19 mouse cellular contexts compared by ENCODE assay signal in genomic region chr8:12906597-12906996, GRCm38 (mm10). TPM values are rescaled to one million over a fixed set of nuclear protein-coding genes. Genes with fewer than 3 reads are reported as not detected.
A peak's percentile ranks its signal among the peaks of the same experiment; 100 is the strongest.
DNase-seq lines count a peak whose midpoint lies in the region; ATAC-seq and TF ChIP-seq lines count a peak whose summit lies in the region.
"Had no signal": no experiment of that assay in that cellular context is flagged by ENCODE, and none has a peak within 500 bp of the region (broad histone marks: within the 10 kb centered on the region; RNA-seq: fewer than 3 reads in every experiment).

No protein-coding gene starts in this region.

- H3K9me3 ChIP-seq in heart, embryonic 11.5 days (replicated peaks; ENCODE audit: control insufficient read depth, low read length) = no peaks in the 10 kb centered on the region
- no peaks in the 10 kb centered on the region for H3K9me3 ChIP-seq in kidney, embryonic 15.5 days (replicated peaks)
- H3K9me3 ChIP-seq in CH12.LX (replicated peaks; ENCODE audit: low read length) = no peaks in the 10 kb centered on the region
- H3K9me3 ChIP-seq: embryonic facial prominence, embryonic 12.5 days; midbrain, embryonic 10.5 days had no signal

- in situ Hi-C loops in CH12.LX (cut with MboI; ENCODE audit: low pct_ligation_motif_present, low pct_unique_long_range_greater_than_20kb, low sequenced_read_pairs) = no loop called here

- no peak for TF ChIP-seq POLR2A in heart, adult 2 months (IDR thresholded peaks at IDR 0.05; ENCODE audit: insufficient read depth, low read depth, low read length)
- TF ChIP-seq POLR2A in kidney, adult 2 months (IDR thresholded peaks at IDR 0.05; ENCODE audit: low read depth, low read length) = no peak
- TF ChIP-seq POLR2A in CH12.LX (IDR thresholded peaks at IDR 0.05; ENCODE audit: low read depth, low read length) = no peak
- no peak for TF ChIP-seq POLR2A in small intestine, adult 2 months (IDR thresholded peaks at IDR 0.05; ENCODE audit: low read depth, low read length)

- ATAC-seq in heart, embryonic 11.5 days (replicated peaks; ENCODE audit: insufficient number of reproducible peaks, low FRiP score, low TSS enrichment) = no peak
- ATAC-seq in kidney, embryonic 15.5 days (replicated peaks; ENCODE audit: low FRiP score) = no peak
- ATAC-seq: forebrain, postnatal 0 days; hindbrain, embryonic 16.5 days; intestine, embryonic 16.5 days had no signal

- dilution Hi-C loops in CH12.LX (cut with MboI; ENCODE audit: extremely low pct_ligation_motif_present, extremely low pct_unique_long_range_greater_than_20kb, low sequenced_read_pairs) = no loop called here

- no peak overlapping the region for H3K4me3 ChIP-seq in heart, adult 2 months
- H3K4me3 ChIP-seq in heart, embryonic 11.5 days (ENCODE audit: low read depth, low read length) = no peak overlapping the region
- no peak overlapping the region for H3K4me3 ChIP-seq in kidney, adult 2 months (ENCODE audit: insufficient read depth, low read depth, low read length)
- H3K4me3 ChIP-seq in kidney, embryonic 15.5 days (replicated peaks) = no peak overlapping the region
- no peak overlapping the region for H3K4me3 ChIP-seq in CH12.LX (replicated peaks in 1 of 3; ENCODE audit: low read depth in 2 of 3, low read length in 2 of 3, poor library complexity in 1 of 3)
- no peak overlapping the region for H3K4me3 ChIP-seq in small intestine, adult 2 months (ENCODE audit: low read depth, low read length)
- H3K4me3 ChIP-seq: embryonic facial prominence, embryonic 12.5 days; midbrain, embryonic 10.5 days had no signal

- TF ChIP-seq CTCF in heart, adult 2 months (IDR thresholded peaks at IDR 0.05) = no peak
- TF ChIP-seq CTCF in kidney, adult 2 months (conservative IDR thresholded peaks at IDR 0.05; ENCODE audit: insufficient read depth, insufficient read length, low read depth, low read length) = no peak
- TF ChIP-seq CTCF in CH12.LX (conservative IDR thresholded peaks at IDR 0.05 in 1 of 2, IDR thresholded peaks at IDR 0.05 in 1 of 2; ENCODE audit: low read depth in 2 of 2, low read length in 2 of 2) = no peak
- no peak for TF ChIP-seq CTCF in small intestine, adult 2 months (IDR thresholded peaks at IDR 0.05; ENCODE audit: extremely low read depth, insufficient read length, insufficient replicate concordance, low read depth, low read length)

- no peak for TF ChIP-seq EP300 in heart, adult 2 months (IDR thresholded peaks at IDR 0.05; ENCODE audit: insufficient read depth, low read depth, low read length)
- peak; percentile 61 for TF ChIP-seq EP300 in CH12.LX (IDR thresholded peaks at IDR 0.05; ENCODE audit: low read length)

- no peaks in the 10 kb centered on the region for H3K27me3 ChIP-seq in heart, adult 2 months (ENCODE audit: control insufficient read depth, insufficient read depth, low read length)
- H3K27me3 ChIP-seq in heart, embryonic 11.5 days (ENCODE audit: control insufficient read depth, insufficient read depth, low read length) = no peaks in the 10 kb centered on the region
- no peaks in the 10 kb centered on the region for H3K27me3 ChIP-seq in kidney, adult 2 months (replicated peaks; ENCODE audit: control insufficient read depth, insufficient read depth, low read length)
- no peaks in the 10 kb centered on the region for H3K27me3 ChIP-seq in kidney, embryonic 15.5 days
- peaks cover 96% of the 10 kb centered on the region for H3K27me3 ChIP-seq in CH12.LX (replicated peaks)
- no peaks in the 10 kb centered on the region for H3K27me3 ChIP-seq in small intestine, adult 2 months (ENCODE audit: control insufficient read depth, insufficient read depth, low read length)
- H3K27me3 ChIP-seq: embryonic facial prominence, embryonic 12.5 days had no signal

- intact Hi-C loops in heart, adult 2 months (cut with DNase I) = loop anchor here (2.0 kb wide), 1 partner anchor 42 kb away; no protein-coding TSS in a partner anchor

- TF ChIP-seq RAD21 in CH12.LX (IDR thresholded peaks at IDR 0.05; ENCODE audit: low read depth, low read length) = no peak

- H3K79me2 ChIP-seq in heart, adult 2 months (replicated peaks; ENCODE audit: control insufficient read depth, insufficient read depth, low read length) = no peaks in the 10 kb centered on the region
- H3K79me2 ChIP-seq in CH12.LX (replicated peaks; ENCODE audit: control insufficient read depth, extremely low read depth, insufficient read depth, poor library complexity, severe bottlenecking) = no peaks in the 10 kb centered on the region

- no peaks in the 10 kb centered on the region for H3K36me3 ChIP-seq in heart, adult 2 months (ENCODE audit: control insufficient read depth, insufficient read depth, low read length)
- H3K36me3 ChIP-seq in heart, embryonic 11.5 days (ENCODE audit: control insufficient read depth, insufficient read depth, low read length) = no peaks in the 10 kb centered on the region
- H3K36me3 ChIP-seq in kidney, adult 2 months (ENCODE audit: control insufficient read depth, insufficient read depth, low read length) = no peaks in the 10 kb centered on the region
- H3K36me3 ChIP-seq in kidney, embryonic 15.5 days = no peaks in the 10 kb centered on the region
- H3K36me3 ChIP-seq in CH12.LX (replicated peaks in 1 of 2; ENCODE audit: control insufficient read depth in 1 of 2, insufficient read depth in 1 of 2, low read length in 1 of 2) = no peaks in the 10 kb centered on the region
- no peaks in the 10 kb centered on the region for H3K36me3 ChIP-seq in small intestine, adult 2 months (ENCODE audit: control insufficient read depth, insufficient read depth, low read length)
- H3K36me3 ChIP-seq: embryonic facial prominence, embryonic 12.5 days; midbrain, embryonic 10.5 days had no signal

- H3K4me2 ChIP-seq in heart, embryonic 11.5 days = no peak overlapping the region
- no peak overlapping the region for H3K4me2 ChIP-seq in kidney, embryonic 15.5 days
- 0 out of 2 replicates have a peak overlapping the region, but pooled peaks have one; percentile 19 for H3K4me2 ChIP-seq in CH12.LX (ENCODE audit: insufficient read depth, low read depth, poor library complexity, severe bottlenecking)
- H3K4me2 ChIP-seq: embryonic facial prominence, embryonic 12.5 days had no signal

- H3K4me1 ChIP-seq in heart, adult 2 months (ENCODE audit: control insufficient read depth, insufficient read depth, low read length) = peaks cover 36% of the 10 kb centered on the region
- peaks cover 3% of the 10 kb centered on the region; the same call in 1 of the 2 replicates for H3K4me1 ChIP-seq in heart, embryonic 11.5 days (ENCODE audit: control insufficient read depth, insufficient read depth, low read length)
- H3K4me1 ChIP-seq in kidney, adult 2 months (ENCODE audit: control insufficient read depth, insufficient read depth, low read length) = peaks cover 3% of the 10 kb centered on the region
- peaks cover 35% of the 10 kb centered on the region for H3K4me1 ChIP-seq in kidney, embryonic 15.5 days
- peaks cover 3 to 6% of the 10 kb centered on the region in 2 experiments; a peak in 2 of 4 replicates for H3K4me1 ChIP-seq in CH12.LX (ENCODE audit: control insufficient read depth in 1 of 2, insufficient read depth in 2 of 2)
- H3K4me1 ChIP-seq in small intestine, adult 2 months (ENCODE audit: control insufficient read depth, insufficient read depth, insufficient read length, low read length) = no peaks in the 10 kb centered on the region
- H3K4me1 ChIP-seq: embryonic facial prominence, embryonic 12.5 days had no signal

- H3K27ac ChIP-seq in heart, adult 2 months = peak overlapping the region; percentile 89
- no peak overlapping the region for H3K27ac ChIP-seq in heart, embryonic 11.5 days (ENCODE audit: low read depth, low read length)
- H3K27ac ChIP-seq in kidney, adult 2 months (ENCODE audit: insufficient read depth, low read depth, low read length) = peak overlapping the region; percentile 32
- no peak overlapping the region for H3K27ac ChIP-seq in kidney, embryonic 15.5 days
- no peak overlapping the region for H3K27ac ChIP-seq in CH12.LX (ENCODE audit: insufficient read depth, low read depth)
- peak overlapping the region; percentile 34 for H3K27ac ChIP-seq in small intestine, adult 2 months (ENCODE audit: insufficient read depth, low read depth, low read length)
- H3K27ac ChIP-seq: embryonic facial prominence, embryonic 12.5 days had no signal

- WGBS in heart, adult 2 months = 58% methylated on average over 5 of the region's 5 CpGs
- WGBS in heart, embryonic 11.5 days (ENCODE audit: insufficient replicate concordance) = 79% methylated on average over 5 of the region's 5 CpGs
- 86% methylated on average over 5 of the region's 5 CpGs for WGBS in kidney, adult 2 months
- WGBS in kidney, embryonic 15.5 days = 80% methylated on average over 5 of the region's 5 CpGs
- WGBS in small intestine, adult 2 months = 80% methylated on average over 5 of the region's 5 CpGs

- no peak for DNase-seq in heart, adult 2 months
- no peak for DNase-seq in kidney, adult 2 months
- peak; percentile 7 for DNase-seq in CH12.LX (ENCODE audit: extremely low read depth)
- DNase-seq in spleen, postnatal 14 days (ENCODE audit: low spot score in 2 of 2) = no peak
- DNase-seq: adrenal gland, postnatal 10 days; cerebellum, postnatal 10 days; forebrain, postnatal 0 days; gastrocnemius, postnatal 36 days; heart, postnatal 14 days; lung, postnatal 10 days; right cerebral cortex, adult 18-20 months; right cerebral cortex, postnatal 4 days had no signal

- H3K9ac ChIP-seq in heart, adult 2 months (ENCODE audit: low read depth, low read length) = no peak overlapping the region; the same call in 1 of the 2 replicates
- no peak overlapping the region for H3K9ac ChIP-seq in heart, embryonic 11.5 days (ENCODE audit: low read depth, low read length)
- no peak overlapping the region for H3K9ac ChIP-seq in kidney, embryonic 15.5 days
- no peak overlapping the region for H3K9ac ChIP-seq in CH12.LX (ENCODE audit: insufficient read depth, low read depth)
- H3K9ac ChIP-seq: embryonic facial prominence, embryonic 12.5 days; forebrain, postnatal 0 days had no signal

TF ChIP-seq in CH12.LX, 34 proteins besides CTCF, POLR2A, EP300 and RAD21 (continues in another document):
- TF ChIP-seq MAFK (IDR thresholded peaks at IDR 0.05; ENCODE audit: insufficient replicate concordance, low read length) (no peak), MXI1 (IDR thresholded peaks at IDR 0.05; ENCODE audit: low read depth, low read length) (no peak), USF1 (IDR thresholded peaks at IDR 0.05; ENCODE audit: low read depth, low read length) (no peak), JUN (IDR thresholded peaks at IDR 0.05; ENCODE audit: insufficient read depth, low read depth, low read length) (peak; percentile 44; the same call in 1 of the 2 replicates), ELF1 (IDR thresholded peaks at IDR 0.05; ENCODE audit: low read depth, low read length) (no peak)

RNA-seq across cellular contexts. Expression of gene Mcf2l, which starts 33.0 kb away (rescaled TPM):
- total RNA-seq in heart, adult 2 months (2021) = 100 to 1,000 TPM in 1 of 2 experiments, 10 to 100 TPM in 1; 58.4 to 104 TPM
- 30.3 and 40.2 TPM in 2 replicates for polyA plus RNA-seq in heart, adult 2 months (2012; rRNA removed)
- polyA plus RNA-seq in heart, embryonic 11.5 days (2014; fragmentation: Nextera tagmentation; extraction: Ambion mirVana) = 8.8 and 11.3 TPM in 2 replicates
- polyA plus RNA-seq in kidney, adult 2 months (2012; rRNA removed) = 15.1 and 16.6 TPM in 2 replicates
- 18.9 and 22.7 TPM in 2 replicates for polyA plus RNA-seq in kidney, embryonic 15.5 days (2015; fragmentation: Nextera tagmentation; extraction: Ambion mirVana)
- not detected in 2 replicates for total RNA-seq in CH12.LX (2012; rRNA removed)
- not detected in 2 replicates for total RNA-seq in CH12.LX (2014; rRNA removed)
- polyA plus RNA-seq in CH12.LX (2012; ENCODE audit: insufficient read length, low read depth) = not detected in 2 replicates
- 6.3 and 11.2 TPM in 2 replicates for polyA plus RNA-seq in small intestine, adult 2 months (2012; rRNA removed)

Comparison
In these comparisons a context has a peak if more than half of its experiments do, and no peak if none do; other contexts are left out.
1. H3K27ac ChIP-seq: peak in heart, adult 2 months (single experiment), kidney, adult 2 months (single experiment) and small intestine, adult 2 months (single experiment); none in heart, embryonic 11.5 days (single experiment), kidney, embryonic 15.5 days (single experiment) and CH12.LX (single experiment).